Mouse (Mus musculus) left cerebral cortex, postnatal 36 days (tissue): ENCODE measurements around the gene Tlr9. TPM values are rescaled to one million over a fixed set of nuclear protein-coding genes. Genes with fewer than 3 reads are reported as not detected.

Experiments
- DNase-seq, 2 experiments: peaks; one replicate each; pipeline ENCODE4 v3.0.0; 2021 to 2022; ENCODE audit warnings: low spot score in 2 of 2, mixed read lengths in 1 of 2
- intact Hi-C: fragments of 180-260 bp; cut with DNase I; formaldehyde crosslinking; loops from one replicate; pipeline ENCODE4 v1.15.1; 2025
- total RNA-seq, 2 experiments: library from RNA; stranded (reverse); gene quantifications; 2 replicates each; pipeline ENCODE4 v1.2.3; 2021

Gene Tlr9
- total RNA-seq, 2 experiments from 2014 or later: 0.89 to 1.3 TPM

DNA sequence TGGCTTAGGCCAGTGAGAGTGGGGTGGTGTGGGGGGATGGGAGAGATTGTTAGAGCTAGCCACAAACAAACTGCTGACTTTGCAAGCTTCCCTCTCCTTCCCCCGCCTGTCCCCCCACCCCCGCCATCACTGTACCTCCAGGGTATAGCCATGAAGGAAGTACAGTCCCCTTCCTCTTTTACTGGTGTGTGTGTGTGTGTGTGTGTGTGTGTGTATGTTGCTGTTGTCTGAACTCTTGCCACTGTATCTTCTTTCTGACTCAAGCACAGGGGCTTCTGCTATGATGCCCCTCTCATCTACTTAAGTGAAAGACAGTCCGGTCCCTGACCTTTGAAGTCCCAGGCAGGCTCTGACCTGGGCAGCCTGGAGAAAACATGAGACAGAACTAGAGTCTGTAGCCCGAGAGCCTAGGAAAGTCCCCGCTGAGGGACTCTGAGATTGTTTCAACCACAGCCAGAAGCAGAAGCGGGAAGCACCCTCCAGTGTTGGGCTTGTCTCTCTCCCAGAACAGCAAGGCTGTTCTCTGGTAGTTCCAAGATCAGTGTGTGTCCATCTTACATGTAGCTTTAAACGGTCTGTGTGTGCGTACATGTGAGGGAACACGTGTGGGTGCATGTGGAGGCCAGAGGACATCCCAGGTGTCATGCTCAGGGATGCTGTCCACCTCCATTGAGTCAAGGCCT is 7.8 kb downstream of the Tlr9 start:
- DNase-seq: no peak
- intact Hi-C loops: no loop called here

DNA sequence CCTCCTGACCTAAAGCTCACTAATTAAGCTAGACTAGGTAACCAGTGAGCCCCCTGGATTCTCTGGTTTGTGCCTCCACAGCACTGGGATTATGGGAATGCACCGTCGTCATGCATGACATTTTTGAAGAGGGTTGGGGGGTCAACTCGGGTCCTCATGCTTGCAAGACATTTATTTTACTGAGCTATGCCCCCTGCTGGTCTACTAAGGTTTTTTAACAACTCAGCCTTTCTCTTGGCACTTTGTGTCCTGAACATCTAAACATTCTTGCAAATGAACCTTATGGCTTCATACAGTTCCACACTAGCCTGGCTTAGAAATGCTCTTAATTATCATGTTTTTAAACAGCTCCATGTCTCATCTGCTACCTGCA is 8.3 kb downstream of the Tlr9 start:
- DNase-seq: no peak

DNA sequence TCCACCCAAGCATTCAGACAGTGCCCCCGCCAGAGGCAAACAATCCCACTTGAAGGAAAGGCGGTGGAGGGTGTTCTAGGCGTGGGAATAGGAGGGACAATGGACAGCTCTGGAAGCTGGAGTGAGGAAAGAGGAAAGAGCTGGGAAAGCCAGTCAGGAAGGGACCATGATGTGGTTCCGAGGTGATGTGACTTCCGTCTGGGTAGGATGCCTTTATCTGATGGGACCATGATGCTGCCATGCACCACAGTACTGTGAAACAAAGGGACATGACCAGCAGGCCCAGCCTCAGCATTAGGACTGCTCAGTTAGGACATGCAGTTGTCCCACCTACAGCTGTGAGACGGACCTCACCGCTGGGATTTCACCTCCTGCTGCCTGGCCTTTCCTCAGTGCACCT is 8.8 kb downstream of the Tlr9 start:
- no peak for DNase-seq
- intact Hi-C loops: no loop called here

More for the DNA sequence above, 8.3 kb downstream of the Tlr9 start:
- intact Hi-C loops: no loop called here

DNA sequence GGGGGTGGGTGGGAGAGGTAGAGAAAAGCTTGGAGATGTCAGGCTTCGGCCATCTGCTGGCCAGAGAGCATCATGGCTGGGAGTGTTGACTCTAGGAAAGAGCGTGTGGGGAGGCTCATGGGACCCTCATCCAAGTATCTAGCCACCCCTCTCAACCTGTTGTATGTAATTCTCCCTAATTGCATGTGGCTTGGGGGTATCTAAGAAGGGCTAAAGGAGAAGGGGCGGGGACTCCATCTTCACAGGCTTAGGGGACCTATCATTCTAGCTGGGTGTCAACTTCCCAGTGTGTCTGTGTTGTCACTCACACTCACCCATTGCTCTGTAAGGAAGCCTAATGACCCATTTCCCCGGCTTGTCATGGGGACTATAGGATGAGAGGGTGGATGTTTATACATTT is 9.4 kb downstream of the Tlr9 start:
- intact Hi-C loops: no loop called here
- no peak for DNase-seq

- no peak for DNase-seq
- intact Hi-C loops: no loop called here
Measured at GRCm38 (mm10) chr9:106232956-106233355, 10.6 kb downstream of the Tlr9 start.

GRCm38 (mm10) chr9:106233953-106234352 is 11.6 kb downstream of the Tlr9 start:
- intact Hi-C loops: no loop called here

DNA sequence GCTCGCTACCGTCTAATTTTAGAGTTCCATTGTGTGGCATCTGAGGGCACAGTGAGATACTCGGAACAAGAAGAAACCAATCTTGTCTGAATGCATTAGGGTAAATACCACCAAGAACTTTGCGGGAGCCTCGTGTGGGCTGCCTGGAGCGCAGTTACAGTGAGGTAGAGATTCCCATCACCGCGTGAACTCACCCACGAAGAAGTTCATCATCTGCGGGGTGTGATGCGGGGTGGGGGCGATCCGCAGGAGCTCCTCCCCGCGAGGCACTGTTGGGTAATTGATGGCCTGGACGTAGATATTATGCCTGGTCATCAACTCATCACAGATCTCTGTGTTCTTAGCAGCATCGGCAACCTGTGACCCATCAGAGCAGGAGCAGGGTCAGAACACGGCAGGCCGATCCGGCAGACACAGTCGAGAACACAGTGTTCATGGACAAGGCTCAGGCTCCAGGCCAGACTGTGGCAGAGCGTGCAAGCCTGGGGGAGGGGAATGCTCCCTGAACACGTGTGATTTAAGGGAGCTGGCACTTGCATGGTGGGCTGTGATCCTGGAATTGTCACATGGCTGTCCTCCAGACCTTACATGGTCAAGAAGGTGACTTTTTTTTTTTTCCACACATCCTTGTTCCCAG is 12.9 kb downstream of the Tlr9 start:
- intact Hi-C loops: no loop called here
- DNase-seq: no peak

More at GRCm38 (mm10) chr9:106233953-106234352, 11.6 kb downstream of the Tlr9 start:
- DNase-seq: no peak

DNA sequence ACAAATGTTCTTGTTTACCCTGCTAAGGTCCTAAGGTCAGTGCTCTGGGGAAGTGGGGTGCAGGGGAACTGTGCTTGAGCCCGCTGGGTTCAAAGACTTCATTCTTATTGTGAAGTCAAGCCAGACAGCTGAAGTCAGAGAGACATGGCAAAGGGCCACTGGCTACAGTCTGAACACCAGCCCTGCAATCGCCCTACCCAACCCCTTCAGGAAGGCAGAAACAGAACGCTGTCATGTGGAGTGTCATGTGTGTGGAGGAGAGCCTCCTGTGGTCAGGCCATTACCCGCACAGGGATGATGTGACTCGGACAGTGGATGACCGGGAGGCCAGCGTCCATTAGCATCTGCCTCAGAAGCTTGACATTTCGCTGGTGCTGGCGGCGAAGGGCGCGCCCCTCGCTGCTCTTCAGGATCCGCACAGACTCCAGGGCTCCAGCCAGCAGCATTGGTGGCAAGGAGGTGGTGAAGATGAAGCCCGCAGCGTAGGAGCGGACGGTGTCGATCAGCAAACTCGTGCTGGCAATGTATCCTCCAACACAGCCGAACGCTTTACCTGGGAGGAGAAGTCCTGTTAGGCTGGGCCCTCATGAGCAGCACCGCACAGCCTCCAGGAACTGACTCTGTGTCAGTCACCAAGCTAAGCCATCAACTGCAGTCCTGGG is 13.9 kb downstream of the Tlr9 start:
- intact Hi-C loops: no loop called here
- no peak for DNase-seq

GRCm38 (mm10) chr9:106236818-106237211 is 14.4 kb downstream of the Tlr9 start:
- no peak for DNase-seq
- intact Hi-C loops: no loop called here

DNA sequence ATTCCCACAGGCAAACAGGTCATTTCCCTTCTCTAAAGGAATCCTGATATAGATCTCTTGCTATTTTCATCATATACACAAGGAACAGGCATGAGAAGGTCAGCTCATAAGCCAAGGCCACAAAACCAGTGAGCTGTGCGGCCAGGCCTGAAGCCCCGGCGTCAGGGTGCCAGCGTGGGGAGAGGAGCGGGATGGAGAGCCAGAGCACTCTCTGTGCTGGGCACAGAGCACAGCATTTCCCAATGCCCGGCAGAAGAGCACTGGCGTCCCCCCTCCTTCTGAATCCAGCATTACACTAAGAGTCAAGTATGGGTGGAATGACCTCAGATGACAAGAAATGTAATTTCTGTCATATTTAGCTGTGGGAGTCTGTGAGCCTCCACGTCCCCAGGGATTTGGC is 15.0 kb downstream of the Tlr9 start:
- DNase-seq: no peak
- intact Hi-C loops: no loop called here

DNA sequence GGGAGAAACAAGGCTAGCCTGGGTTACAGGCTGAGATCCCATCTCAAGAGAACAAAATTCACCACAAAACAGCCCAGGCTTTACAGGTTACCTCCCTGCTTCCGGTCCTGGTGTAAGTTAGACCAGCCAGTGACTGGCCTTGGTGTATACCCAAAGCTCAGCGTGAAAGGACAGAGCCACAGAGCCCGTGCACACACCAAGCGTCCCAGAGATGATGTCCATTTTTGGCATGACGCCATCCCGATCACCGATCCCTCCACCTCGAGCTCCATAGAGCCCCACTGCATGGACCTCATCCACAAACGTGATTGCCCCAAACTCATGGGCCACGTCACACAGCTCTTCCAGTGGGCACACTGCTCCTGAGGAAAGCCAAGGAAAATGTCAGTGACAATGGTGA is 15.5 kb downstream of the Tlr9 start:
- DNase-seq: no peak
- intact Hi-C loops: no loop called here

DNA sequence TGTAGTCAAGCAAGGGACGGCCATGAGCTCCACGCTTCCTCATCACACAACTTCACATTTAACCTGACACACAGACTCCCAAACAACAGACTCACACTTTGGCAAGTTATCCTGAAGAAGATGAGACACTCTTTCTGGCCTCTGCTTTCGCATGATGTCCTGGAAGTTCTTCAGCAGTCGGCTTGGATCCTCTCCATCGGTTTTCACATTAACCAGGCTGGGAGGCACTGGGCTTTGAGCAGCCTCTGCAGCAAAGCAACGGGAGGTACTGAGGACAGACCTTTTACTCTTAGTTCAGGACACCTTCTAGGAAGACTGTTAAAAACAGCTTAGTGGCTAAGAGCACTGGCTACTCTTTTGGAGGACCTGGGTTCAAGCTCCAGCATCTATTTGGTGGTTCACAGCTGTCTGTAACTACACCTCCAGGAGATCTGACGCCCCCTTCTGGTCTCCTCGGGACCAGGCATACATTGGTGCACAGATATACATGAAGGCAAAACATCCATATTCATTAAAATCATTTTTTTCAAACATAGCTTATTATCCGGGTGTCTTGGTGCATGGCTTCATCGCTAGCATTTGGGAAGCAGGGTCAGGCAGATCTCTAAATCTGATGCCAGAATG is 19.3 kb downstream of the Tlr9 start:
- intact Hi-C loops: no loop called here

DNA sequence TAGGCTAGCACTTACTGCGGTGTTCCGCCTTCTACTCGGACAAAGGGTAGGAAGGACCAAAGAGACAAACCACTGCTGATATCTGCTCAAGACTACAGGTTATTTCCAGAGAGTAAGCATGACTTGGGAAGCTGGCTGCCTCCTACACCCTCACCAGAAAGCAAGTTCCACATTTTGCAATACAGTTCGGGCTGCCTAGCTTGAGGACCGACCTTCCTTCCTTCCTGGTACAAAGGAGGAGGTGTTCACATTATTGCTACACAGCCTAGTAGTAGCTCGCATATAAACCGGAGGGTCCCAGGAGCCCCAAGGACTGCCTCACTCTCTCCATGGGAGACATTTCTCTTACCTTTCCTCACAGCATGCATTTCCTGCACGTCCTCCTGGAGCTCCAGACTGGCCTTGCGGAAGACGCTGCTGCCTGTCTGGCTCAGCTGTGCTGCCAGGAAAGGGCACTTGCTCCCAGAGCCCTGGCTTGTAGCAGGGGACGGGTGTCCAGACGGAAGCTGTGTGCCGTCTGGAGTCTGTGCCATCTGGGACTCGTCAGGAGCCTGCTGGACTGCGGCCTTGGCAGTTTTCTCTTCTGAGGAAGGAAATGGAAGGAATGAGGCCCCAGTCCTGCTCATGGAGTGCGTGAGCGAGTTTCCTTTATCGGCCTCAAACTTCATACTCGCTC is 20.6 kb downstream of the Tlr9 start:
- DNase-seq: no peak
- intact Hi-C loops: no loop called here

More for the DNA sequence above, 19.3 kb downstream of the Tlr9 start:
- no peak for DNase-seq

DNA sequence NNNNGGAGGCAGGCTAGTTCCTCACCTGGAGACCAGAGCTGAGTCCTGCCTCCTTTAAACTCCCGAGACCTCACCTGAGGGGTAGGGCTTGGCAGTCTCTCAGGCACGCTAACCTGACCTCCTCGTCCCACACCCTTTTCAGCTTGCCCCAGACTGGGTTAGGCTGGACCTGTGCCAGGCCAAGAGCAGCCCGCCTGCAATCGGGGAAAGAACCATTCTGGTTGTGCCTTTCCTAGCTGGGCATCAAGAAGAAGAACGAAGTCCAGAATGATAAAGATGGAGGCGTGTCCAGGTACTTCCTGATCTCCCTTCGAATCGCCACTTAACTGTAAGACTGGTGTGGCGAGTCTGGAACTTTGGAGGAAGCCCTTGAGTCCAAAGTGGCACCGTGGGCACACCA is 27.2 kb downstream of the Tlr9 start:
- intact Hi-C loops: no loop called here
- DNase-seq: no peak

DNA sequence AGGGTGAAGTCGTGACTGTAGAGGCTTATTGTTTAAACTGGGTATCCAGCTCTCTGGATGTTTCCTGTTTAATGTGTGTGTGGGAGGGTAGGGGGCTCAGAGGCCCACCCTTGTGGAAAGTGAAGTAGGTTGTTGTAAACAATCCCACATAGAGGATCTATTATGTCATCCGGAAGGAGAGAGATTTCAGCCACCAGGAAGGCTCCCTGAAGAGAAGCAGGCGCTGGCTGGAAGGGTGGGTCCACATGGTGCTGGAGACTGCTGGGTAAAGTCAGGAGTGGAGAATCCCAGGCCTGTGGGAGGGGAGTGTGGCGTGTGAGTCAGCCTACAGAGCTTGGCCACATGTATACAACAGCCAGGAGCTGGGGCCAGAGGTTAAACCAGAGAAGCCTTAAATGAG is 27.8 kb downstream of the Tlr9 start:
- intact Hi-C loops: no loop called here
- no peak for DNase-seq

DNA sequence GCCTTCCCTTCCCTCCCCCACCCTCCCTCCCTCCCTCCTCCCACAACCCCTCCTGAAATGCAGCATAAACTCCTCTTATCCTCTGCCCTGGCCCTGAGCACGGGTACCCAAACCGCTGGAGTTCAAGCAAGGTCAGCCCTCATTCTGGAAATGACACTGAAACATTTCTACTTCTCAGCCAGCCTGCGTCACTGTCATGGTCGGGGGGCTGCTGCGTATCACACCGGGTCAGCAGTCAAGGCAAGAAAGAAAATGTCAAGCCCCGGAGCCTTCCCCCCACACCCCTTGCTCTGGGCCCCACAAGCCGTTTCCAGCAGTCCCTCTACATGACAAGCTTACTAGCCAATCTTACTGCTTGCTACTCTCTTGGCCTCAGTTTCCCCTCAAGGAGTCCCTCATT is 28.7 kb downstream of the Tlr9 start:
- intact Hi-C loops: no loop called here
- no peak for DNase-seq

GRCm38 (mm10) chr9:106254001-106254400 is 31.6 kb downstream of the Tlr9 start:
- intact Hi-C loops: no loop called here
- DNase-seq: no peak

DNA sequence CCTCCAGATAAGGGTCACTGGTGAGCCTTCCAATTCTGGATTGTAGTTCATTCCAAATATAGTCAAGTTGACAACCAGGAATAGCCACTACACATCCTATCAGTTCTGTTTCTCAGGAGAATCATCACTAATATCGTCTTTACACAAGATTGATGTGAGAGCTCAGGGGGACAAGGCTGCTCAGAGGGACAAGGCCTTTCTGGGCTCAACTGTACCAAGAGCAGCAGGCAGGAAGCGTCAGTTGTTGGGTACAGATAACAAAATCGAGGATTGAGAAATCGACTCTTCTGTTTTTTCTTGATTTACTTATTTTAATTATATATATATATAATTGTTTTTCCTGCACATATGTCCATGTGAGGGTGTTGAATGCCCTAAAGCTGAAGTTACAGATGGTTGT is 36.0 kb downstream of the Tlr9 start:
- DNase-seq: no peak
- intact Hi-C loops: no loop called here

- intact Hi-C loops: no loop called here
Measured at GRCm38 (mm10) chr9:106258990-106259389, 36.6 kb downstream of the Tlr9 start.

DNA sequence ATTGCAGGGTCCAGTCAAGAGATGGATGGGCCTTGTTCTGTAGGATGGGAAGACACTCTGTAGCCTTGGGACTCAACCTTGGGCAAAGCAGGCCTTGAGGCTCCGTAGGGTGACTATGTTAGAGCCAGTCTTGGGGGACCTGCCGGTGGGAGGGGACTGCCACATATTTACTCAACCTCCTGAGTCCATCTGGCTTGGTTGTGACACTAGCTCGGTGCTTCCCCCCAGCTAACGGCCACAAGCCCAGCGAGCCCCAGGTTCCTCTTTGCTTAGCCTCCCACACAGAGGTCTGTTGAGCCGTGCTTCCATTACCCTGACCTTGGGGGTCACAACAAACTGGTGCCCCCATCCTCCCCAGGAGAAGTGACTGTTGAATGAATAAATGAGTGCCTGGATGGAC is 38.7 kb downstream of the Tlr9 start:
- intact Hi-C loops: no loop called here

More at GRCm38 (mm10) chr9:106258990-106259389, 36.6 kb downstream of the Tlr9 start:
- DNase-seq: no peak

More for the DNA sequence above, 38.7 kb downstream of the Tlr9 start:
- DNase-seq: no peak
